Mouse (Mus musculus): ENCODE measurements around the gene Trabd2b.
A peak's percentile ranks its signal among the peaks of the same experiment; 100 is the strongest.

Gene Trabd2b

DNA sequence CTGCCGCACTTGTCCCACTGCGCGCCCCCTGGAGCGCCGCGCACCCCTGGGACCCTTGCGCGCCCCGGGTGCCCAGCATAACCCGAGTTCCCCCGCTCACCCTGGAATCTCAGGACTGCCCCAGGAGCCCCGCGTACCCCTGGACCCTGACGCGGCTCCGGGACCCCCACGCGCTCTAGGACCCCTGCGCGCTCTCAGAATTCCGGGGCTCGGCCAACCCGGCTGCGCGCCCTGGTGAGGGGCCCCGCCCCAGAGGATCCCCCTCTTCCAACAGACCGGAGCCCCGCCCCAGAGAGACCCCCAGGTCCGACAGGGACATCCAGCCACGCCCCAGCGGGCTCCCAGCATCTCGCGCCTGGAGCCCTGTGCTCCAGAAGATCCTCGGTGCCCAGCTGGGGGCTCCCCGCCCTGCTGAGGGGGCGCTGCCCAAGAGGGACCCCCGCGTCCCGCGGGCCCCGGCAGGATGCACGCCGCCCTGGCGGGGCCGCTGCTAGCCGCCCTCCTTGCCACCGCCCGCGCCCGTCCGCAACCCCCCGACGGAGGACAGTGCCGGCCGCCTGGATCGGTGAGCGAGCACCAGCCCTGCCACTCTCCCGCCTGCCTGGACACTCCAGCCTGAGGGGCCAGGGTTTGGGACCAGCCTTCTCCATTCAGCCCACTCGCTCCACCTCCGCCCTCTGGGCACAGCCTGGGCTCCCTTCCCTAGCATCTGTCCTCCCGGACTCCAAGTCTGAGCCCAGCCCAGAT is at the start of gene Trabd2b:
Trabd2b (plus strand) TSS at position 370 of the 747 bp plus-strand sequence.
- no peak for DNase-seq (ENCODE audit: low spot score in 2 of 2)

DNA sequence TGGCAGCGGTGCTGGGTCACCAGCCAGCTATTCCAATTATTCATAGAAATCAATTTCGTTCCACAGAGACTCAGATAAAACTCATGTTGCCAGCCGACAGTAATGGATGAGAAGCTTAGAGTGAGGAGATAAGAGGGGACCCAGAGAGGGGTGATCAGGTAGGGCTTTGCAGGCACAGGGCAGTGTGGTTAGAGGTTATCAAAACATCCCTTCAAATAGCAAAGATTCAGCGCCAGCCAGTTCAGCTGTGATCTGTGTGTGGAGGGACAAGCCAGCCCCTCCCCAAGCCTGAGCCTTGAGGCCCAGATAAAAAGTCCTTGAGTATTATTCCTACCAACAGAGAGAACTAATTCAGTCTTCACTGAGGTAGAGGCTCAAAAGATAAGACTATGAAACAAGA is 49.1 kb upstream of the Trabd2b start:
- no peak for DNase-seq (ENCODE audit: low spot score in 2 of 2)

DNA sequence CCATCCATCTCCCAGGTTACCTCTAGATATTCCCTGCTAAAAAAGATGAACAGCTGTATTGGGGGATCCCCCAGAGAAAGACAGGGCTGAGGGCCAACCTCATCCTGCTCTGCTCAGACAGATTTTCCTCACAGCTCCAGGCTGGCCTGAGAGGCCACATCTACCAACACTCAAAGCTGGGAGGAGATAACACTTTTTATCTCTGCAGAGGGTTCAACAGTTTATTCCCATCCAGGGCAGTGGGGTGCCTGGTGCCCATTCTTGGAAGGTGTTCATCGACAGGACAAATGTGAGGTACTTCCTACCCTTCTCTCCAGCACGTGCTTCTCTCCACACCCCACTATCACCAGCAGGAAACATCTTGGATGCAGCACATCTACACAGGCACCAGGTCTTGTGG is 47.6 kb upstream of the Trabd2b start:
- no peak for DNase-seq (ENCODE audit: low spot score in 2 of 2)

DNA sequence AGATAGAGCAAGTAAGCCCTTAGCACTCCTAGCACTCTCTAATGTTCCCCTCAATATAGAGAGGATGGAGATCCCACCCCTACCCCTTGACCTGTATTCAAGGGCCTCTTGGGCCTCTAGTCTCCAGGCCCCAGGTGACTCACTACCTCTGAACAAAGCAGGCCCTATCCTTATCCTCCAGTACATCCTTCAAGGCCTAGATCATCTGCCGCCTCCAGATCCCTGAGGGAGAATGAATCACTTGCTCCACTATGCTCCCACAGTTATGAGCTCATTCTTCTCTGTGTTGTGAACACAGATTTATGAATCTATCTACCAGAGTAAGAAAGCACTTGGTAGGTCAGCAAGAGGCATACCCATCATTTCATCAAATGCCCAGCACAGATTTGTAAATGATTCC is 46.7 kb upstream of the Trabd2b start:
- peak in 1 of 2 experiments; percentile 47 for DNase-seq (ENCODE audit: low spot score in 2 of 2)

DNA sequence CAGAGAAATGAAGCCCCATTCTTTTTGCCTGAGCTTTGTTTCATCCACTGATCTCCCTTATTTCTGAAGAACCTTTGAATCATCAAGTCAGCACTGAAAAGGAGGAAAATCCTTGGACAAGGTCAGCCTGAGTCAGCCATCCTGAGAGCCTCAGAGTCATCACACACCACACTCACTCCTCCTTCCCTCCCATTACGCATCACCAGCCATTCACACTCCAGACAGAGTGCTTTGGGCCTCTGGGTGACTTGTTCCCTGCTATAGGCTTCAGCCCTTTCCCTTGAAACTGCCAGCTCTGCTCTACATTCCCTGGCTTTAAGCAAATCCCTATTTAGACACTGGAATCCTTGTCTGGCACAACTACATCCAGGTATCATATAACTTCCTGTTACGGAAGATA is 45.2 kb upstream of the Trabd2b start:
- DNase-seq (ENCODE audit: low spot score in 2 of 2), result no peak

DNA sequence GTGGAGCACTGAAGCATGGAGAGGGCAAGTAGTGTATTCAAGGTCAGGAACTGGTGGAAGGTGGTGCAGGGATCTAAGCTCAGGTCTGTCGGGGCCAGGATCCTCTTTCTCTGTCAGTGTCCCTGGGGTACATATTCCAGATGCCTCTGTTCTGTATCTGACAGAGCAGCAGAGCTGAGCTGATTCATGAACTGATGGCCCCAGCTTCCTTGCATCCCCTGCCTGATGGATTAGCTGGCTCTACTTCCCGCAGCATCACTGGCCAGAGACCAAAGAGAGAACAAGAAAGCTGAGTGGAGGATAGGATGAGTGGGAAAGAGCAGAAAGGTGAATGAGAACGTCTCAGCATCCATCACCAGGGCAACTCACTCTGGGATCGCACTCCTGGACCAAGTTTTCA is 41.5 kb upstream of the Trabd2b start:
- no peak for DNase-seq (ENCODE audit: low spot score in 2 of 2)

DNA sequence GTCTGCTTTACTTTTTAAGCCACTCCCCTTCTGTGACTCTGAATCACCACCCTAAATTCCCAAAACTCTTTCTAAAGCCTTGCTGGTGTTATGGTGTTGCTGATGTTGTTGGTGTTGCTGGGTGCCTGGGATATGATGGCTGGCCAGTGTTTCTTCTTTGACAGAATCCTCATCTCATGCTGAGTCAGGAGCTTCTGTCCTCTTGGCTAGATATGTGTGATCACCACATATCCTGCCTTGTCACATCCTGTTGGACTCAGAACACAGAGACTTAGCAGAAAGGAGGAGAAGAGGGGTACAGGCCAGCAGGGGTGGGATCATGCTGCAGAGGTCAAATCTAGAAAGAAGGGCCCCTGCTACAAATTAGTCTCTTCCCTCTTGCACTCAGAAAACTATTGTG is 40.9 kb upstream of the Trabd2b start:
- DNase-seq (ENCODE audit: low spot score in 2 of 2), result no peak

DNA sequence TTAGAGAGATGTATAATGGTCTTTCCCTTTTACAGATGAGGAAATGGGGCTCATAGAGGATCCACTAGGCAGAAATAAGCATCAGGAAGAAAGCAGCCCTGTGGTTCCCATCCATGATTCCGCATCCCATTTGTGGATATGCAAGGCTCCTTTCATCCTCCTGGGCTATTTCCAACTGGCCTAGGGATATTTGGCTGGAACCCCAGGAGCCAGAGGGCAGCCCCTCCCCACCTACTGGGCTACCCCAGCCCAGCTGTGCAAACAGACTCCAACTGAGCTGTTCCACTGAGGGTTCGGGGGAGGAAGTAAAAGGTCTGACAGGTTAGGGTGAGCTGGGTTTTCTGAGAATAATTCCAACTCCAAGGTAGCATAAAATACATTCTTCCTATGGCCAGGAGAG is 39.5 kb upstream of the Trabd2b start:
- DNase-seq (ENCODE audit: low spot score in 2 of 2), result no peak

DNA sequence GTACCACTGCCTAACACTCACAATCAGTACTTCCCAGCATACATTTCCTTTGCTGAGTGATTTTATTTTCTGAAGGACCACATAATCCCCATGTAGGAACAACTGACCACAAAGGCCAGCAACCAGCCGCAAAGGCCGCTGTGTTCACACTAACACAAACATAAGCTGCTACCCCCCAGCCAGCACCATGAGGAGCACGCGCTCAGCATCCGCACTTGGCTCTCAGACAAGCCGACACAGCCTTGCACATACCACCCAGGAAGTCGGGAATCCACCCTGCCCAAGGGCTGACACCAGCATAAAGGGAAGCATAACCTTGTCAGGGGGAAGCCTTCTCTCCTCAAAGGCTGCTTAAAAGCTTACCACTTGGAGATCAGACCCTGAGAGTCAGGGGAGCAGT is 38.7 kb upstream of the Trabd2b start:
- DNase-seq (ENCODE audit: low spot score in 2 of 2), result no peak

DNA sequence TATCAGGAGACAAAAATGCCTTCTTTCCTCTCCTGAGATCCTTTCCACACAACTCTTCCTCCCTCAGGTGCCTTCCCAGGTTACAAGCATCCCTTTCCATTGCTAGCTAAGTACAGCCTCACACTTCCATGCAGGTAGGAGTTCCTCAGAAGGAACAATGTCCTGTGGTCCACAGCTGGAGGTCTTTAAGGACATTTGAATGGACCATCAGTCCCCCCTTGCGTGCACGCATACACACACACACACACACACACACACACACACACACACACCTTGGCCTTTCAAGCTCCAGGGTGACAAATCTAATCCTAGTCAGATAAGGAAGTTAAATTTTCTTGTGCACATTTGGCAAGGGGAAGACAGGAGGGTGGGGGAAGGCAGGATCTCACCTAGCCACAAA is 36.9 kb upstream of the Trabd2b start:
- DNase-seq (ENCODE audit: low spot score in 2 of 2), result no peak

DNA sequence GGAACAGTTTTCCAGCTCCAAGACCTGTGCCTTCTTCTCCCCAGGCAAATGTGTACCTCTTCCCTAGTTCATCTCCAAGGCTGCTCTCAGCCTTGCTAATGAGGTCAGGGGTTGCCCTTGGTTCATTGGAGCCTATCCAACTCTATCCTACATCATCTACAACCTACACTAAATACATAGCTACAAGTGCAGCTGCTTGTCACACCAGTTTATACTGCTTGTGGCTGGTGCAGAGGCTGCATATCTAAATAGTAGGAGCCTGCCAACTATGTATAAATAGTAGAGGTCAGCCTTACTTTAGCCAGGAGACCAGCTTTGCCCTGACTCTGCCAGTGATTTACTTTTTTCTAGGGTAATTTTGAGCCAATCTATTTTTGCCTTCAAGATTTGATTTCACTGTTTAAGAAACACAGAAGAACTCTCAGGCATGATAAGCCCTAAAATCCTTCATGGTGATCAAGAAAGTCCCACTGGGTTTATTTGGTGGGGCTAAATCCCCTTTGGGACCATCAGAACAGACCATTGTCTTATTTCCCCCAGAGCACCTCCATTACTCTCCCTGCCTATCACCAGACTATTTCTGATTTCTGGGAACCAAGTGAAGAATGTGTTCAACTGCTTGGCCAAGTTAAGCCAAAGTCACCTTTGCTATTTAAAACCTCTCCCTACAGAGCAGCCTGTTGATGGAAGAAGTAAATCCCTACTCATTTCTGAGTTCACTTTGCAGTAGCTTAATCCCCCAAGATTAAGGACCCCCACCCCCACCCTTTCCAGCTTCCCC is 35.4 kb upstream of the Trabd2b start:
- no peak for DNase-seq (ENCODE audit: low spot score in 2 of 2)

DNA sequence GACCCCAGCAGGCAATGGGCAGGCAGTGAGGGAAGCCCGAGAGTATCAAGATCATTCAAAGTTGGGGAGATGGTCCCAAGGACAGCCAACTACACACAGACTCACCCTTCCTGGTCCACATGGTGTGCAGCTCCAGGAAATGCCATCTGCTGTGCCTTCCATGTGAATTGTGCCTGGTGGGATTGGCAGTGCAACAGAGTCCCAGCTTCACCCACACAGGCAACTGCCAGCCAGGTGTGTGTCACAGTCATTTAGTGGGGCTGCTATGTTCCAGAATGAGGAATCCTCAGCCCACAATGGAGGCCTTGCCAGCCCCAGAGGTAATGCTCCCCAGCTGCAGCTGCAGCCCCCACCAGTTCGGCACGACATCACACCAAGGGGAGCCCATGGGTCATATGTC is 33.8 kb upstream of the Trabd2b start:
- peak; percentile 47 to 64 for DNase-seq (ENCODE audit: low spot score in 2 of 2)

DNA sequence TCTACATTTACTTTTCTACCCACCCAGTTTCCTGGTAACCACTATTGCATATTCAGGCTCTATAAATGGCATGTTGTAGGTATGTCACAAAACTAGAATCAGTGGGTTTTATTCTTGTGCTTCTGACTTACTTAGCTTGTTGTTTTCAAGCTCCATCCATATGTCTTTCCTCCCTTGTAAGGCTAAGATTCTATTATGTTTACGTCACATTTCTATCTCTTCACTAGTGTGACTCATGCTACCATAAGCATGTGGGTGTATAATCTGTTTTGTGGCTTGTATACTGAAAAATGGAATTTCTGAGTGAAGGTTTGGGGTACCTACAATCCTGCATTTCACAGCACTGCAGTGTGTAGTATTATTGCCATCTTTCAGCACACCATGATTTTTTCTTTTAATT is 32.2 kb upstream of the Trabd2b start:
- DNase-seq (ENCODE audit: low spot score in 2 of 2), result no peak

DNA sequence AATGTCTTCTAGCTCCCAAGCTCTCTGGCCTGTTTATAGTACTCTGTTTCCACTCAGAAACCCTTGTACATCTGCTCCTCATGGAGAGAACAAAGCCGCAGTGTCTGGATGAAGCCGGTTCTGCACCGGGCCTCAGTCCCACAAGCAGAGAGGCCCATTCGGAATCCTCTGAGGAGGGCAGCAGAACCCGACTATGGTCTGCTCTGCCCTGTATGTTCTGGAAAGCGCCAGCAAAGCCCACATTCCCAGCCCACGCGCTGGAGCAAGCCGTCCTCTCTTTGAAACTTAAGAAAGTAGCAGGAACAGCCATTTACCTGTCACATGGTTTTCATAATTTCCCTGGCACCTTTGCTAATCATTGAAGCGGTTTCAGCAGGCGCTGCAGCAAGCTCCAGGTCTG is 29.0 kb upstream of the Trabd2b start:
- DNase-seq (ENCODE audit: low spot score in 2 of 2), result no peak

DNA sequence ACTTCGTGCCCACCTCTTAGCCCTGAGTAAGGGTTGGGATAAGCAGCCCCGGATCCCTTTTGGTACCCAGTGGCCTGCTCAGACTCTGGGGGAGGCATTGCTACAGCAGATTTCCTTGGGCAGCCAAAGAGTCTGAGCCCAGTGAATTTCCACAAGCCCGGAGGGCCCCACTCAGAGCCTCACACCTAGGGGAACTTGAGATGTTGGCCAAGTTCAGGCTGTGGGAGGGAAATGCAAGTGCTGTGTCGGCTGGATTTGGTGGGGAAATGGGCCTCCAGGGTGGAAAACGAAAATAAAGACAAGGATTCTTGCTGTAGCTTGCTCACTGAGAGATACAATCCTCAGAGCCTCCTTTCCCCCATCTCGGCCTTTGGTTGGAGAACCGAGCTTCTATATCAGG is 28.0 kb upstream of the Trabd2b start:
- peak in 1 of 2 experiments; percentile 56 for DNase-seq (ENCODE audit: low spot score in 2 of 2)

DNA sequence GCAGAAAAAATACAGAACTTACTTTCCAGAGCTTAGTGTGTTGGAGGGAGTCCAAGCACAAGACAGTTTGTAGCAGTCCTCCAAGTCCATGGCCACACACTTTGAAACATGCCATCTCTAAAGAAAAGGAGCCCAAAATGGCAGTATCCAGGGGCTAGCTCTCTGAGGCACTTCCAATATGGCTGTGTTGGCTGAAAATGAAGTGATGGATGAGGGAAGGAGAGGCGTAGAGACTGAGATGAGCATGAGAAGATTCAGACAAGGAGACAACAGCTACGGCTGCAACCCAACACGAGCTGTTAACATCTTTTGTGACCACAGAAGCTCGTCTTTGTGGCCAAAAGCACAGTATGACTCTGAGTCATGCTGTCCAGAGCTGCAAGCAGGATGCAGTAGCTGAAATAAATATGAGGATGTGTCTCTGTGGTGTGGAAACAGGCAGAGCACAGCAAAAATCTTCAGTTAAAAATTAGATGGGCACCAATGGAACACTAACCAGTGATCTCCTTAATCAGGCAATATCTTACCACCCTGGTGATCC is 27.0 kb upstream of the Trabd2b start:
- DNase-seq (ENCODE audit: low spot score in 2 of 2), result no peak

DNA sequence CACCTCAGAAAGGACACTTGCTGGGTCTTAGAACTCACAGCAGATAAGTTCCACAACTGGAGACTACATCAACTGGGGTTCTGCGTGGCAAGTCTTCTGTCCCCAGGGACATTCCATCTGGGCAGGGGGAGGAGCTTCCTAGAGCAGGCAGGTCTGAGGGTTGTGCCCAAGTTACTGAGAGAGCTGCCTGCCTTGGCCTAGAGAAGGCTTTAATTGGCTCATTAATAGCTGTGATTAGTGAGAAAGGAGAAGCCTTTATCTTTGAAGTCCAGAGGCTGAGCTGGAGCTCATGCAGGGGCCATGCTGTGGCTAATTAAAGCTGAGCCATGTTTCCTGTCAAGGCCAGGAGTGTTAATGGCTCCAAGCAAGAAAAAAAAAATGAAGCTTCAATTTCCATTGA is 23.9 kb upstream of the Trabd2b start:
- DNase-seq (ENCODE audit: low spot score in 2 of 2), result no peak

DNA sequence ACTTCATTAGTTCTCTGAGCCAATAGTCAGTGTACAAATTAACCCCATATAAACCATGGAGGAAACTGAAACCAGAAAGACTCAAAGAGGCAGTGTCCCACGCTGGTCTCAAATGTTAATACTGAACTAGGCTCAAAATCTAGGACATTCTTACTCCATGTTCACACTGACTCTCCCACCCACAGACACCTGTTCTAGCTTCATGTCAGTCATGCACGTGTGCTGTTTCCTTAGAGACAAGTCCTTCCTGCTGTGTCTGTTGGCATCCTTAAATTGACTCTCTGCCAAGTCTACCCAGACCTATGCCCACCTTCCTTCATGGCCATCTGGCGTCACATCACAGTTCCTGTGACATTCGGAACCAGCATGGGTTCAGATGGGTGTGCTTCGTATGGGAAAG is 21.3 kb upstream of the Trabd2b start:
- DNase-seq (ENCODE audit: low spot score in 2 of 2), result no peak

DNA sequence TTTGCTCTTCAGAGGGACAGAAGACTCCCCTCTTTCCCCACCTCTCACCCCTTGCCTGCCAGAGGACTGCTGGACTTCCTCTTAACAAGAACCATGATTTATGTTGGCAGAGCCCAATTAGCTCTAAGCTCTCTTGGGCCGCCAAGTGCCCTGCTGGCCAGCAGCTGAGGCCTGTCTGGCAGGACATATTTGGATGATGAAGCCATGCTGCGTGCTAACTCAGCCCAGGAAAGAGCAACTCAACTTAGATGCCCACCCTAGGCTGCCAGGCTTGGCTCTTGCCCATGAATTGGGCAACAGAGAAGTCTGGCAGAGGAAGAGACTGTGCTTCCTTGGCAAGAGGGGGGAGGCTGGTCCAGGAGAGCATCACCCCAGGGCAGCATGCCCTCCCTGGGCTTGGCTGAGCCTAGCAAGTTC is 20.1 kb upstream of the Trabd2b start:
- DNase-seq (ENCODE audit: low spot score in 2 of 2), result no peak

DNA sequence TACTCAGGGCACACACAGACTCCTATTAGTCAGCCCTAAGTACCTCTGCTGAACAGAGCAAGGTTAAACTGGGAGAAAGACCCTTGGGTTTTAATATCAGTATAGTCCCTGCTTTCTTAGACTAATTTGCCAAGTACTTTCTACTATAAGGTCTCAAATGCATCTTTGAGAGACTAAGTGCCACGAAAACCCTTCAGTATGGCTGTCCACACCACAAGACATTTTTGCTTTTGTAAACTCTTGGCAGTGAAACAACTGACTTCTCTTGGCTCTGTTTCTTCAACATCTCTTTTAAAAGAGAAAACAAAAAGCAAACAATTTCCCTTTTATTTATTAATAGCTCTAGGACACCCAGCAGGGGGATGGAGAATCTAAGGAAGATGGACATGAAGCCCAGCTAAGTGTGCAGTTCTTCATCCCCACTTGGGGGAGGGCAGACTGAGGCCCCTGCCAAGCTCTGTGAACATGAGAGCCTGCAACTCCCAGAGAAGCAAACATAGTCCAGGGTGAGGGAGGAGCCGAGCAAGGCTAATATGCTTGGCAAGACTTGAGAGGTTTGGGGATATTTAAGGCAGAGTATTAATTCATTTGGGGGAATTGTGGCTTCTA is 18.9 kb upstream of the Trabd2b start:
- DNase-seq (ENCODE audit: low spot score in 2 of 2), result no peak

DNA sequence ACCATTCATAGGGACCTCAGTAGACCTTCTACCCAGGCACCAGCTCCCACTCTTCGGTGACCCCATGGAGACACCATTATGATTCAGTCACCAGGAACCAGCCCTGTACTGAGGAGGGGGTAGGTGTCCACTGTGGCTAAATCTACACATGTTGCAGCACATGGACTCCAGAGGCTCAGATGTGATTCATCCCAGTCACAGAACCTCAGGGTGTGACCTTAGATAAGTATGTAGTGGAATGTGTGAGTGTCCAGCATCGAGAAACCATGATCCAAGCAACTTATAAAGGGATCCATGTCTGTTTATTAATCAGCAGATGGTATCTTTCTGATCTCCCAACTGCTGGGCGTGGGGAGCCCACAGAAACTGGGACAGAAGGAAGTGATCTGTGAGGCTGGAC is 18.2 kb upstream of the Trabd2b start:
- no peak for DNase-seq (ENCODE audit: low spot score in 2 of 2)

DNA sequence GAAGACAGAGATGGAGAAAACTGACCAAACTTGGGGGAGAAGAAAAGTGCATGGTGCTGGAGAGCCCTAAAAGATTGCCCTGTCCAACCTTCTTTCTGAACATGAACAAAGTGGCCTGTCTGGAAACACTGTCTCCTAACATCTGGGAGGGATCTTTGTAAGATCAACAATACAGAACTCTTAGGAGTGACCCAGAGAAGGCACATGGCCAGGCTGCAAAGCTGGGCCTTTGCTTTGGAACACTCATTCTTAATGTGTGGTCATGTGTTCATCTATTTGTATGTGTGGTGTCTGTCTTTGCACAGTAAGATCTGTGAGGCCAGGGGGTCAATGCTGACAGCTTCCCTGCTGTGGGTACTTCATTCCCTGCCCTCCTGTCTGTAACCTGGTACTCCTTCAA is 16.9 kb upstream of the Trabd2b start:
- DNase-seq (ENCODE audit: low spot score in 2 of 2), result no peak

DNA sequence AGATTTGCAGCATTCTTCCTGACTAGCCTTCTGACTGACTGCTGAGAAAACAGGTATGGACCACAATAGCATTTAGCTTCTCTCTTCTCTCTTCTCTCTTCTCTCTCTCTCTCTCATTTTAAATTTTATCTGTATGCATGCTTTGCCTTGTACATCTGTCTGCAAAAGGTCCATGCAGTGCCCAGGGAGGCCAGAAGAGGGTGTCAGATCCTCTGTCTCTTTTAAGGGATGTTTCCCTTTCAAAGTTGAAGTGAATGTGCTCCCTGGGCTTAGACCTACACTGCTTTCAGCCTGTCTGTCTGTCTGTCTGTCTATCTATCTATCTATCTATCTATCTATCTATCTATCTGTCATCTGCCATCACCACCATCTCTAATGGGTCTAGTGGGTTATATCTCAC is 8.9 kb upstream of the Trabd2b start:
- DNase-seq (ENCODE audit: low spot score in 2 of 2), result no peak
